Mouse (Mus musculus): ENCODE results near the gene Dis3l2. TPM values are rescaled to one million over a fixed set of nuclear protein-coding genes. Genes with fewer than 3 reads are reported as not detected.

Dis3l2 gene
- polyA plus RNA-seq, 1 experiment from 2014 or later, result 42.7 TPM

- H3K4me3 ChIP-seq (ENCODE audit: low read depth, low read length), result no peak overlapping the region
- no peak overlapping the region for H3K27ac ChIP-seq (ENCODE audit: low read length)
- no peaks in the 10 kb centered on the region for H3K9me3 ChIP-seq (replicated peaks; ENCODE audit: control insufficient read depth, low read length, poor library complexity, severe bottlenecking)
- no peaks in the 10 kb centered on the region for H3K36me3 ChIP-seq (ENCODE audit: control insufficient read depth, insufficient read depth, low read length)
- H3K27me3 ChIP-seq (ENCODE audit: control insufficient read depth, insufficient read depth, low read depth, low read length), result no peaks in the 10 kb centered on the region
- H3K4me1 ChIP-seq (ENCODE audit: control insufficient read depth, insufficient read depth, low read length), result no peaks in the 10 kb centered on the region
- no peak for ATAC-seq
- H3K4me2 ChIP-seq (ENCODE audit: low read length), result no peak overlapping the region
- no peak overlapping the region for H3K9ac ChIP-seq (ENCODE audit: low read depth, low read length)
- 86% methylated on average over 2 of the region's 2 CpGs for WGBS
Measured at GRCm38 (mm10) chr1:86834988-86835387, 131.4 kb downstream of the Dis3l2 start.

- H3K27me3 ChIP-seq (ENCODE audit: control insufficient read depth, insufficient read depth, low read depth, low read length), result no peaks in the 10 kb centered on the region
- no peak overlapping the region for H3K4me3 ChIP-seq (ENCODE audit: low read depth, low read length)
- H3K9me3 ChIP-seq (replicated peaks; ENCODE audit: control insufficient read depth, low read length, poor library complexity, severe bottlenecking), result no peaks in the 10 kb centered on the region
- no peaks in the 10 kb centered on the region for H3K4me1 ChIP-seq (ENCODE audit: control insufficient read depth, insufficient read depth, low read length)
- no peak overlapping the region for H3K4me2 ChIP-seq (ENCODE audit: low read length)
- no peak overlapping the region for H3K27ac ChIP-seq (ENCODE audit: low read length)
- WGBS, result 99% methylated on average over 2 of the region's 2 CpGs
- H3K36me3 ChIP-seq (ENCODE audit: control insufficient read depth, insufficient read depth, low read length), result no peaks in the 10 kb centered on the region; the same call in 1 of the 2 replicates
- H3K9ac ChIP-seq (ENCODE audit: low read depth, low read length), result no peak overlapping the region
- ATAC-seq, result no peak
Measured at GRCm38 (mm10) chr1:86850754-86851153, 147.1 kb downstream of the Dis3l2 start.

GRCm38 (mm10) chr1:86858876-86859275 is 155.3 kb downstream of the Dis3l2 start:
- Histone ChIP-seq H3K9ac (ENCODE audit: low read depth, low read length) (no peak overlapping the region), H3K4me2 (ENCODE audit: low read length) (no peak overlapping the region), H3K36me3 (ENCODE audit: control insufficient read depth, insufficient read depth, low read length) (peaks cover 9% of the 10 kb centered on the region; the same call in 1 of the 2 replicates), H3K27me3 (ENCODE audit: control insufficient read depth, insufficient read depth, low read depth, low read length) (no peaks in the 10 kb centered on the region), H3K9me3 (replicated peaks; ENCODE audit: control insufficient read depth, low read length, poor library complexity, severe bottlenecking) (no peaks in the 10 kb centered on the region), H3K4me3 (ENCODE audit: low read depth, low read length) (no peak overlapping the region), H3K27ac (ENCODE audit: low read length) (no peak overlapping the region), H3K4me1 (ENCODE audit: control insufficient read depth, insufficient read depth, low read length) (no peaks in the 10 kb centered on the region)
- no peak for ATAC-seq
- 80% methylated on average over 1 of the region's 1 CpGs for WGBS

GRCm38 (mm10) chr1:86859371-86859770 is 155.8 kb downstream of the Dis3l2 start:
- Histone ChIP-seq H3K27ac (ENCODE audit: low read length) (no peak overlapping the region), H3K9me3 (replicated peaks; ENCODE audit: control insufficient read depth, low read length, poor library complexity, severe bottlenecking) (no peaks in the 10 kb centered on the region), H3K4me1 (ENCODE audit: control insufficient read depth, insufficient read depth, low read length) (no peaks in the 10 kb centered on the region), H3K9ac (ENCODE audit: low read depth, low read length) (no peak overlapping the region), H3K4me3 (ENCODE audit: low read depth, low read length) (no peak overlapping the region), H3K36me3 (ENCODE audit: control insufficient read depth, insufficient read depth, low read length) (peaks cover 9% of the 10 kb centered on the region; the same call in 1 of the 2 replicates), H3K27me3 (ENCODE audit: control insufficient read depth, insufficient read depth, low read depth, low read length) (no peaks in the 10 kb centered on the region), H3K4me2 (ENCODE audit: low read length) (no peak overlapping the region)
- 39% methylated on average over 1 of the region's 1 CpGs for WGBS
- ATAC-seq, result no peak

- Histone ChIP-seq H3K27ac (ENCODE audit: low read length) (no peak overlapping the region), H3K9me3 (replicated peaks; ENCODE audit: control insufficient read depth, low read length, poor library complexity, severe bottlenecking) (no peaks in the 10 kb centered on the region), H3K9ac (ENCODE audit: low read depth, low read length) (no peak overlapping the region), H3K36me3 (ENCODE audit: control insufficient read depth, insufficient read depth, low read length) (peaks cover 4% of the 10 kb centered on the region), H3K27me3 (ENCODE audit: control insufficient read depth, insufficient read depth, low read depth, low read length) (no peaks in the 10 kb centered on the region), H3K4me2 (ENCODE audit: low read length) (no peak overlapping the region), H3K4me3 (ENCODE audit: low read depth, low read length) (no peak overlapping the region), H3K4me1 (ENCODE audit: control insufficient read depth, insufficient read depth, low read length) (no peaks in the 10 kb centered on the region)
- 82% methylated on average over 2 of the region's 2 CpGs for WGBS
- no peak for ATAC-seq
Measured at GRCm38 (mm10) chr1:86873745-86874144, 170.1 kb downstream of the Dis3l2 start.

- H3K9ac ChIP-seq (ENCODE audit: low read depth, low read length), result no peak overlapping the region
- H3K4me3 ChIP-seq (ENCODE audit: low read depth, low read length), result no peak overlapping the region
- no peak for ATAC-seq
- H3K27me3 ChIP-seq (ENCODE audit: control insufficient read depth, insufficient read depth, low read depth, low read length), result no peaks in the 10 kb centered on the region
- no peaks in the 10 kb centered on the region for H3K9me3 ChIP-seq (replicated peaks; ENCODE audit: control insufficient read depth, low read length, poor library complexity, severe bottlenecking)
- H3K36me3 ChIP-seq (ENCODE audit: control insufficient read depth, insufficient read depth, low read length), result peaks cover 4% of the 10 kb centered on the region
- H3K27ac ChIP-seq (ENCODE audit: low read length), result no peak overlapping the region
- no peaks in the 10 kb centered on the region for H3K4me1 ChIP-seq (ENCODE audit: control insufficient read depth, insufficient read depth, low read length)
- H3K4me2 ChIP-seq (ENCODE audit: low read length), result no peak overlapping the region
Measured at GRCm38 (mm10) chr1:86878743-86879142, 175.1 kb downstream of the Dis3l2 start.

GRCm38 (mm10) chr1:86879547-86879946 is 175.9 kb downstream of the Dis3l2 start:
- no peak overlapping the region for H3K4me3 ChIP-seq (ENCODE audit: low read depth, low read length)
- no peaks in the 10 kb centered on the region for H3K4me1 ChIP-seq (ENCODE audit: control insufficient read depth, insufficient read depth, low read length)
- H3K4me2 ChIP-seq (ENCODE audit: low read length), result no peak overlapping the region
- no peak overlapping the region for H3K27ac ChIP-seq (ENCODE audit: low read length)
- no peak for ATAC-seq
- H3K36me3 ChIP-seq (ENCODE audit: control insufficient read depth, insufficient read depth, low read length), result peaks cover 4% of the 10 kb centered on the region
- H3K27me3 ChIP-seq (ENCODE audit: control insufficient read depth, insufficient read depth, low read depth, low read length), result no peaks in the 10 kb centered on the region
- WGBS, result 99% methylated on average over 2 of the region's 2 CpGs
- H3K9me3 ChIP-seq (replicated peaks; ENCODE audit: control insufficient read depth, low read length, poor library complexity, severe bottlenecking), result no peaks in the 10 kb centered on the region
- no peak overlapping the region for H3K9ac ChIP-seq (ENCODE audit: low read depth, low read length)

GRCm38 (mm10) chr1:86887060-86887459 is 183.5 kb downstream of the Dis3l2 start:
- H3K4me1 ChIP-seq (ENCODE audit: control insufficient read depth, insufficient read depth, low read length), result no peaks in the 10 kb centered on the region
- H3K9ac ChIP-seq (ENCODE audit: low read depth, low read length), result no peak overlapping the region
- H3K27me3 ChIP-seq (ENCODE audit: control insufficient read depth, insufficient read depth, low read depth, low read length), result no peaks in the 10 kb centered on the region
- no peak overlapping the region for H3K4me2 ChIP-seq (ENCODE audit: low read length)
- H3K9me3 ChIP-seq (replicated peaks; ENCODE audit: control insufficient read depth, low read length, poor library complexity, severe bottlenecking), result no peaks in the 10 kb centered on the region
- no peak overlapping the region for H3K27ac ChIP-seq (ENCODE audit: low read length)
- ATAC-seq, result no peak
- no peaks in the 10 kb centered on the region for H3K36me3 ChIP-seq (ENCODE audit: control insufficient read depth, insufficient read depth, low read length)
- H3K4me3 ChIP-seq (ENCODE audit: low read depth, low read length), result no peak overlapping the region
- WGBS, result 93% methylated on average over 1 of the region's 1 CpGs

- no peak overlapping the region for H3K9ac ChIP-seq (ENCODE audit: low read depth, low read length)
- H3K4me2 ChIP-seq (ENCODE audit: low read length), result no peak overlapping the region
- H3K27me3 ChIP-seq (ENCODE audit: control insufficient read depth, insufficient read depth, low read depth, low read length), result no peaks in the 10 kb centered on the region
- no peak for ATAC-seq
- no peak overlapping the region for H3K27ac ChIP-seq (ENCODE audit: low read length)
- H3K4me1 ChIP-seq (ENCODE audit: control insufficient read depth, insufficient read depth, low read length), result no peaks in the 10 kb centered on the region
- H3K4me3 ChIP-seq (ENCODE audit: low read depth, low read length), result no peak overlapping the region
- no peaks in the 10 kb centered on the region for H3K36me3 ChIP-seq (ENCODE audit: control insufficient read depth, insufficient read depth, low read length)
- 86% methylated on average over 2 of the region's 2 CpGs for WGBS
- H3K9me3 ChIP-seq (replicated peaks; ENCODE audit: control insufficient read depth, low read length, poor library complexity, severe bottlenecking), result no peaks in the 10 kb centered on the region
Measured at GRCm38 (mm10) chr1:86912481-86912880, 208.9 kb downstream of the Dis3l2 start.

GRCm38 (mm10) chr1:86913896-86914295 is 210.3 kb downstream of the Dis3l2 start:
- WGBS, result 91% methylated on average over 3 of the region's 3 CpGs
- Histone ChIP-seq H3K4me1 (ENCODE audit: control insufficient read depth, insufficient read depth, low read length) (no peaks in the 10 kb centered on the region), H3K4me2 (ENCODE audit: low read length) (no peak overlapping the region)

More at GRCm38 (mm10) chr1:86913896-86914295, 210.3 kb downstream of the Dis3l2 start:
- Histone ChIP-seq H3K4me3 (ENCODE audit: low read depth, low read length) (no peak overlapping the region), H3K9ac (ENCODE audit: low read depth, low read length) (no peak overlapping the region), H3K27me3 (ENCODE audit: control insufficient read depth, insufficient read depth, low read depth, low read length) (no peaks in the 10 kb centered on the region), H3K9me3 (replicated peaks; ENCODE audit: control insufficient read depth, low read length, poor library complexity, severe bottlenecking) (no peaks in the 10 kb centered on the region), H3K36me3 (ENCODE audit: control insufficient read depth, insufficient read depth, low read length) (no peaks in the 10 kb centered on the region), H3K27ac (ENCODE audit: low read length) (no peak overlapping the region)
- ATAC-seq, result no peak

Measured in midbrain, embryonic 16.5 days (tissue).